Mouse (Mus musculus) bone marrow macrophage, adult 2 months (primary cell): Measurements from ENCODE around the gene Gal3st2b.
"Not testable (repeated sequence)": the region's sequence is repeated elsewhere in the genome, so short reads cannot be mapped to it uniquely, and the experiment has no call there.

Source experiments
- CTCF ChIP-seq: IDR thresholded peaks from 2 replicates; pipeline ENCODE4 v1.5.1; 2012; ENCODE audit warnings: low read depth, mild to moderate bottlenecking, low read length, moderate library complexity
- POLR2A ChIP-seq: IDR thresholded peaks from 2 replicates; pipeline ENCODE4 v1.6.1; 2012; ENCODE audit warnings: mild to moderate bottlenecking, low read depth, low read length, borderline replicate concordance

- TF ChIP-seq POLR2A, CTCF: not testable (repeated sequence)
Measured at GRCm38 (mm10) chr1:93919321-93919720, 1.2 kb downstream of the Gal3st2b start.
